Mouse (Mus musculus) adrenal gland, adult (tissue): ENCODE results near the gene Zscan12.

Experiments used
- DNase-seq, 2 experiments: peaks; one replicate each; pipeline ENCODE4 v3.0.0; 2022 to 2023; ENCODE audit warnings: low spot score in 1 of 2; ENCODE audit not compliant: inconsistent age in 2 of 2

Gene Zscan12

GRCm38 (mm10) chr13:21362621-21363248 lies at the start of gene Zscan12:
Gene Zscan12 (plus strand): TSS chr13:21362820.
- DNase-seq: peak; percentile 94 to 97

- DNase-seq: no peak
These were observed 49.8 kb upstream of the Zscan12 start for GRCm38 (mm10) chr13:21312854-21313253.

GRCm38 (mm10) chr13:21313903-21314302 lies 48.7 kb upstream of the Zscan12 start:
- no peak for DNase-seq

- DNase-seq: no peak
These were observed 42.4 kb upstream of the Zscan12 start for GRCm38 (mm10) chr13:21320262-21320661.

GRCm38 (mm10) chr13:21321890-21322494 lies 40.6 kb upstream of the Zscan12 start:
- no peak for DNase-seq

GRCm38 (mm10) chr13:21322509-21323375 lies 39.9 kb upstream of the Zscan12 start:
- DNase-seq: peak in 1 of 2 experiments; percentile 44

GRCm38 (mm10) chr13:21323405-21323804 lies 39.2 kb upstream of the Zscan12 start:
- DNase-seq: no peak

- peak in 1 of 2 experiments; percentile 70 for DNase-seq
These were observed 36.4 kb upstream of the Zscan12 start for GRCm38 (mm10) chr13:21326191-21326590.

GRCm38 (mm10) chr13:21326657-21327211 lies 35.9 kb upstream of the Zscan12 start:
- DNase-seq: peak; percentile 77 to 94

GRCm38 (mm10) chr13:21327424-21327823 lies 35.2 kb upstream of the Zscan12 start:
- no peak for DNase-seq

- no peak for DNase-seq
These were observed 16.0 kb upstream of the Zscan12 start, which contains the start of gene Olfr1367 for GRCm38 (mm10) chr13:21346610-21347009. Gene Olfr1367 (plus strand): TSS chr13:21346910.

- DNase-seq: no peak
These were observed 12.0 kb upstream of the Zscan12 start for GRCm38 (mm10) chr13:21350593-21350992.

GRCm38 (mm10) chr13:21363719-21364118 lies 1.1 kb downstream of the Zscan12 start:
- DNase-seq: peak; percentile 21 to 61

GRCm38 (mm10) chr13:21366635-21367034 lies 4.0 kb downstream of the Zscan12 start:
- no peak for DNase-seq

GRCm38 (mm10) chr13:21372700-21373099 lies 10.1 kb downstream of the Zscan12 start:
- no peak for DNase-seq

- no peak for DNase-seq
These were observed 15.2 kb downstream of the Zscan12 start for GRCm38 (mm10) chr13:21377773-21378172.

GRCm38 (mm10) chr13:21395211-21395610 lies 32.6 kb downstream of the Zscan12 start:
- DNase-seq: peak in 1 of 2 experiments; percentile 79

- no peak for DNase-seq
These were observed 33.0 kb downstream of the Zscan12 start for GRCm38 (mm10) chr13:21395623-21396022.

GRCm38 (mm10) chr13:21396048-21396447 lies 33.4 kb downstream of the Zscan12 start:
- DNase-seq: peak; percentile 25 to 78

- DNase-seq: no peak
These were observed 34.9 kb downstream of the Zscan12 start for GRCm38 (mm10) chr13:21397486-21397885.

- peak in 1 of 2 experiments; percentile 52 for DNase-seq
These were observed 38.5 kb downstream of the Zscan12 start for GRCm38 (mm10) chr13:21401166-21401565.
